Mouse (Mus musculus): ENCODE measurements at regions not wholly inside any gene's neighbourhood (a gene's known extent, or its start where the extent isn't known, plus 50 kb on each side); places are given as distances from the start of the nearest gene placed in this dataset.
A peak's percentile ranks its signal among the peaks of the same experiment; 100 is the strongest.

DNA sequence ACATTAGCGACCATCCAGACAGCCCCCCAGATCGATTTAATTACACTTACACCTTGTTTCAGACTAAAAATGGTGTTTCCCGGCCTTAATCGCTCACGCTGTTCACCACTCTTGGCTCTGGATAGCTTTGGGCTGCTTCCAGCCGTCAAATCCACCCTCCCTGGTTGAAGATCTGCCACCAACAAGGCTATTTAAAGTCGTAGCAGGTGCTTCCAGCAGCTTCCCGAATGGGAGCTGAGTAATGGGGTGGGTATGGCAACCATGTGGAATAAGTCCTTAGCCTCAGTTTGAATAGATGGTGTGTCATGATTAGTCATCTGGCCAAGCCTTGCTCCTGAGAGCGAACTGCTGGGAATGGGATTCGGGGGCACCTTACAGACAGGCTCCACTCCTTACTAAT, 312.8 kb upstream of the 4931429L15Rik start:
- Histone ChIP-seq H3K9me3 (ENCODE audit: control insufficient read depth, low read length) (no peaks in the 10 kb centered on the region), H3K27ac (ENCODE audit: low read length) (no peak overlapping the region), H3K4me1 (ENCODE audit: control insufficient read depth, insufficient read depth, low read length) (no peaks in the 10 kb centered on the region), H3K27me3 (replicated peaks; ENCODE audit: control insufficient read depth, insufficient read depth, low read length) (no peaks in the 10 kb centered on the region), H3K36me3 (ENCODE audit: control insufficient read depth, insufficient read depth, low read length) (no peaks in the 10 kb centered on the region), H3K9ac (ENCODE audit: low read depth, low read length) (no peak overlapping the region), H3K4me2 (ENCODE audit: low read depth, low read length) (no peak overlapping the region), H3K4me3 (ENCODE audit: low read length) (no peak overlapping the region)
- no peak for ATAC-seq
- 78% methylated on average over 10 of the region's 10 CpGs for WGBS

DNA sequence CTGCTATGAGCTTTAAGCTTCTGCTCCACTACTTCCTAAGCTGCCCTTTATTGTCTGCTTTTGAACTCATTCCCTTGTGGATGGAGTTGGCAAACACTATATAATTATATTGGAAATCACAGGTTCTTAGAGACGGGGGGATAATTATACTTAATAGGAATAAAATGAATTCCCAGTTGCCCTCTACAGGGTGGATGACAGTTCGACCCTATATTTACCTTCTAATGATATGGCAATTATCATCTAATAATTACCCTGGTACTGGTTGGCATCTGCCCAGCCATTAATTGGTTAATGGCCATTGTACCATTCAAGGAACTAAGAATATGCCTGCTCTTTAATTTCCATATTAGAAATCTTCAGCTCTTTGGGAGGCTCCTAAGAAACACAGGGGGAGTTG, 302.5 kb upstream of the 4931429L15Rik start:
- peaks cover 2% of the 10 kb centered on the region; the same call in 1 of the 2 replicates for H3K4me1 ChIP-seq (ENCODE audit: control insufficient read depth, insufficient read depth, low read length)
- no peak overlapping the region for H3K9ac ChIP-seq (ENCODE audit: low read depth, low read length)
- H3K4me3 ChIP-seq (ENCODE audit: low read length) = no peak overlapping the region
- H3K36me3 ChIP-seq (ENCODE audit: control insufficient read depth, insufficient read depth, low read length) = no peaks in the 10 kb centered on the region
- no peaks in the 10 kb centered on the region for H3K9me3 ChIP-seq (ENCODE audit: control insufficient read depth, low read length)
- H3K27ac ChIP-seq (ENCODE audit: low read length) = no peak overlapping the region
- H3K27me3 ChIP-seq (replicated peaks; ENCODE audit: control insufficient read depth, insufficient read depth, low read length) = no peaks in the 10 kb centered on the region
- H3K4me2 ChIP-seq (ENCODE audit: low read depth, low read length) = no peak overlapping the region
- 75% methylated on average over 2 of the region's 2 CpGs for WGBS
- ATAC-seq = no peak

DNA sequence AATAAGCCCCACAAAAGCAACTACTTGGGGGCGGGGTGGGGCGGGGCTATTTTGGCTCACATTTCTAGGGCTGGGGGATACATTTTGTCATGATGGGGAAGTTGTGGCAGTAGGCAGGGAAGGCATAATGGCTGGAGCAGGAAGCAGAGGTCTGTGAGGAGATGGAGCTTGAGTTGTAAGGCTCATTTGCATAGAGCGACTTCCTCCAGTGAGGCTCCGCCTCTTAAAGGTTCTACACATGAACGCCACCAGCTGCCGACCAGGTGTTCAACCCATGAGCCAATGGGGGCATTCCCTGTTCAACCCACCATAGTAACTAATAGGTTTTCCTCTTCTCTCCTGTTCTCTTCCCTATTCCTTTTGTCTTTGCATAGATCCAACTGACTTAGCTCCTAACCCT, 302.1 kb upstream of the 4931429L15Rik start:
- H3K27me3 ChIP-seq (replicated peaks; ENCODE audit: control insufficient read depth, insufficient read depth, low read length) = no peaks in the 10 kb centered on the region
- H3K36me3 ChIP-seq (ENCODE audit: control insufficient read depth, insufficient read depth, low read length) = no peaks in the 10 kb centered on the region
- H3K4me2 ChIP-seq (ENCODE audit: low read depth, low read length) = no peak overlapping the region
- H3K4me3 ChIP-seq (ENCODE audit: low read length) = no peak overlapping the region
- no peaks in the 10 kb centered on the region for H3K9me3 ChIP-seq (ENCODE audit: control insufficient read depth, low read length)
- no peak overlapping the region for H3K9ac ChIP-seq (ENCODE audit: low read depth, low read length)
- H3K27ac ChIP-seq (ENCODE audit: low read length) = no peak overlapping the region
- no peak for ATAC-seq
- WGBS = 96% methylated on average over 6 of the region's 6 CpGs
- peaks cover 2% of the 10 kb centered on the region; the same call in 1 of the 2 replicates for H3K4me1 ChIP-seq (ENCODE audit: control insufficient read depth, insufficient read depth, low read length)

GRCm38 (mm10) chr9:46610101-46611005, 290.6 kb upstream of the 4931429L15Rik start:
- H3K36me3 ChIP-seq (ENCODE audit: control insufficient read depth, insufficient read depth, low read length) = no peaks in the 10 kb centered on the region
- 21% methylated on average over 11 of the region's 11 CpGs for whole genome bisulfite sequencing
- no peak overlapping the region for H3K4me2 ChIP-seq (ENCODE audit: low read depth, low read length)
- H3K9me3 ChIP-seq (ENCODE audit: control insufficient read depth, low read length) = peaks cover 5% of the 10 kb centered on the region; the same call in 1 of the 2 replicates
- H3K9ac ChIP-seq (ENCODE audit: low read depth, low read length) = no peak overlapping the region
- no peak for ATAC-seq
- no peaks in the 10 kb centered on the region for H3K4me1 ChIP-seq (ENCODE audit: control insufficient read depth, insufficient read depth, low read length)
- no peak overlapping the region for H3K27ac ChIP-seq (ENCODE audit: low read length)
- H3K27me3 ChIP-seq (replicated peaks; ENCODE audit: control insufficient read depth, insufficient read depth, low read length) = no peaks in the 10 kb centered on the region
- H3K4me3 ChIP-seq (ENCODE audit: low read length) = no peak overlapping the region

DNA sequence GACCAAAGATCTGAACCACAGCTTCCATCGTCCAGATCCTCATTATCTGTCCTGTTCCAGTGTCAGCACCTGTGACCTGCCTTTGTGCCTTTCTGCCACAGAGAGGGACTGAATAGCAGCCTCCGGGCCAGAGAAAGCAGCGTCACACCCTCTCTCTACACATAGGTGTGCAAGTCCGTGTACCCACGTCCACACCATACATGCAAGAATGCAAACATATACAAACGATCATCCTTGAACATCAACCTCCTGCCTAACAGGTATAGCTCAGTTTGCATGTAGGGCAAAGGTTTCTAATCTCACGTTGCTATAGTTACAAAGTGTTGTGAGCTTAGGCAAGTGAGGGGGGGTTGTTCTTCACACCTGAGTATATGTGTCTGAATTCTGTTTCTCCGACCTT, 288.9 kb upstream of the 4931429L15Rik start:
- Histone ChIP-seq H3K27me3 (replicated peaks; ENCODE audit: control insufficient read depth, insufficient read depth, low read length) (no peaks in the 10 kb centered on the region), H3K9ac (ENCODE audit: low read depth, low read length) (no peak overlapping the region), H3K9me3 (ENCODE audit: control insufficient read depth, low read length) (peaks cover 5% of the 10 kb centered on the region; the same call in 1 of the 2 replicates), H3K4me1 (ENCODE audit: control insufficient read depth, insufficient read depth, low read length) (no peaks in the 10 kb centered on the region), H3K36me3 (ENCODE audit: control insufficient read depth, insufficient read depth, low read length) (no peaks in the 10 kb centered on the region), H3K27ac (ENCODE audit: low read length) (no peak overlapping the region), H3K4me2 (ENCODE audit: low read depth, low read length) (no peak overlapping the region), H3K4me3 (ENCODE audit: low read length) (no peak overlapping the region)
- no peak for ATAC-seq
- 65% methylated on average over 8 of the region's 8 CpGs for WGBS

GRCm38 (mm10) chr9:46600803-46601202, 281.0 kb upstream of the 4931429L15Rik start:
- ATAC-seq = no peak

GRCm38 (mm10) chr9:46599931-46600708, 280.3 kb upstream of the 4931429L15Rik start:
- H3K4me1 ChIP-seq (ENCODE audit: control insufficient read depth, insufficient read depth, low read length) = peaks cover 7% of the 10 kb centered on the region; the same call in 1 of the 2 replicates
- WGBS = 20% methylated on average over 8 of the region's 8 CpGs
- no peak overlapping the region for H3K4me3 ChIP-seq (ENCODE audit: low read length)
- H3K27me3 ChIP-seq (replicated peaks; ENCODE audit: control insufficient read depth, insufficient read depth, low read length) = no peaks in the 10 kb centered on the region
- H3K36me3 ChIP-seq (ENCODE audit: control insufficient read depth, insufficient read depth, low read length) = no peaks in the 10 kb centered on the region
- H3K27ac ChIP-seq (ENCODE audit: low read length) = no peak overlapping the region
- H3K9me3 ChIP-seq (ENCODE audit: control insufficient read depth, low read length) = no peaks in the 10 kb centered on the region
- peak; percentile 40; the same call in 1 of the 2 replicates for ATAC-seq
- no peak overlapping the region for H3K9ac ChIP-seq (ENCODE audit: low read depth, low read length)
- no peak overlapping the region for H3K4me2 ChIP-seq (ENCODE audit: low read depth, low read length)

More at GRCm38 (mm10) chr9:46600803-46601202, 281.0 kb upstream of the 4931429L15Rik start:
- WGBS = 77% methylated on average over 9 of the region's 9 CpGs
- Histone ChIP-seq H3K27ac (ENCODE audit: low read length) (no peak overlapping the region), H3K9ac (ENCODE audit: low read depth, low read length) (no peak overlapping the region), H3K4me1 (ENCODE audit: control insufficient read depth, insufficient read depth, low read length) (peaks cover 7% of the 10 kb centered on the region; the same call in 1 of the 2 replicates), H3K36me3 (ENCODE audit: control insufficient read depth, insufficient read depth, low read length) (no peaks in the 10 kb centered on the region), H3K4me2 (ENCODE audit: low read depth, low read length) (no peak overlapping the region), H3K4me3 (ENCODE audit: low read length) (no peak overlapping the region), H3K9me3 (ENCODE audit: control insufficient read depth, low read length) (no peaks in the 10 kb centered on the region), H3K27me3 (replicated peaks; ENCODE audit: control insufficient read depth, insufficient read depth, low read length) (no peaks in the 10 kb centered on the region)

DNA sequence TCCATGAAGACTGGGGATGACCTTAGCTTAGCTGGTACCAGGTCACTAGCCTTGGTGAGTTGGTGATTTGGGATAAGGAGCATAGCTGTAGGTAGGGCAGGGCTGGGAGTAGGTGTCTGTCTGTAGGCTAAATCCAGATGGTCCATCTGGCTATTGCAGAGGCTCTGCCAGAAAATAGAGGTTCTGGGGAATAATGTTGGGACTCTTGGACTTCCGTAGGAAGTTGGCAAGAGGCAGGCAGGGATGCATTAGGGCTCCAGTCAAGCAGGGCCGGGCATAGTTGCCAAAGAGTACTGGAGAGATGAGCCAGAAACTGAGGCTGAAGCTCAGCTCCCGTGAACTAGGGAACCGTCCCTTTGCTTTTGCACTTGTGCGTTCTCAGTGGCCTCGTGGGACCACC, 278.7 kb upstream of the 4931429L15Rik start:
- no peak for ATAC-seq
- H3K36me3 ChIP-seq (ENCODE audit: control insufficient read depth, insufficient read depth, low read length) = no peaks in the 10 kb centered on the region
- H3K9ac ChIP-seq (ENCODE audit: low read depth, low read length) = no peak overlapping the region
- H3K4me2 ChIP-seq (ENCODE audit: low read depth, low read length) = no peak overlapping the region
- no peaks in the 10 kb centered on the region for H3K27me3 ChIP-seq (replicated peaks; ENCODE audit: control insufficient read depth, insufficient read depth, low read length)
- peaks cover 7% of the 10 kb centered on the region; the same call in 1 of the 2 replicates for H3K4me1 ChIP-seq (ENCODE audit: control insufficient read depth, insufficient read depth, low read length)
- no peaks in the 10 kb centered on the region for H3K9me3 ChIP-seq (ENCODE audit: control insufficient read depth, low read length)
- H3K4me3 ChIP-seq (ENCODE audit: low read length) = no peak overlapping the region
- H3K27ac ChIP-seq (ENCODE audit: low read length) = no peak overlapping the region
- WGBS = 91% methylated on average over 6 of the region's 6 CpGs

DNA sequence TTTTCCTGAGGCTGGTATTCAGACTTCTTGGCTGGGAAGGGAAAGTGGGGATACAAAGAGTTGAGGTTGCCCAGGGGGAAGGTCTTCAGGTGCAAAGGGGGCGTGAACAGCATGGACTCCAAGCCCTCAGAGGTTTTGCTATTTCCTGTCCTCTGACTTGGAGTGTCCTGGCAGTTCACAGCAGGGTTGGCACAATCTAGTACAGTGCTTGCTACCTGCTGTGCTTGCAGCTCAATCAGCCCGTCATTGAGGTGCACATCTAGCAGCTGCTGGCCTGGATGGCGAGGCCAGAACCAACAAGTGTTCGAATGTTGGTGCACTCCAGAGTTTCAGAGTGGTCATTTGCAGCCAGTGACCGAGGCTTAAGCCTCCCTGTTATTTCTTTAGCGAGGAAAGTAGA, 273.7 kb upstream of the 4931429L15Rik start:
- no peak for ATAC-seq
- Histone ChIP-seq H3K4me3 (ENCODE audit: low read length) (no peak overlapping the region), H3K4me1 (ENCODE audit: control insufficient read depth, insufficient read depth, low read length) (no peaks in the 10 kb centered on the region), H3K27ac (ENCODE audit: low read length) (no peak overlapping the region), H3K36me3 (ENCODE audit: control insufficient read depth, insufficient read depth, low read length) (no peaks in the 10 kb centered on the region), H3K9me3 (ENCODE audit: control insufficient read depth, low read length) (no peaks in the 10 kb centered on the region), H3K4me2 (ENCODE audit: low read depth, low read length) (no peak overlapping the region), H3K27me3 (replicated peaks; ENCODE audit: control insufficient read depth, insufficient read depth, low read length) (no peaks in the 10 kb centered on the region), H3K9ac (ENCODE audit: low read depth, low read length) (no peak overlapping the region)
- 87% methylated on average over 6 of the region's 6 CpGs for WGBS

All from intestine, embryonic 16.5 days (tissue).